Mouse (Mus musculus): ENCODE measurements at regions not wholly inside any gene's neighbourhood (a gene's known extent, or its start where the extent isn't known, plus 50 kb on each side); places are given as distances from the start of the nearest gene placed in this dataset.

DNA sequence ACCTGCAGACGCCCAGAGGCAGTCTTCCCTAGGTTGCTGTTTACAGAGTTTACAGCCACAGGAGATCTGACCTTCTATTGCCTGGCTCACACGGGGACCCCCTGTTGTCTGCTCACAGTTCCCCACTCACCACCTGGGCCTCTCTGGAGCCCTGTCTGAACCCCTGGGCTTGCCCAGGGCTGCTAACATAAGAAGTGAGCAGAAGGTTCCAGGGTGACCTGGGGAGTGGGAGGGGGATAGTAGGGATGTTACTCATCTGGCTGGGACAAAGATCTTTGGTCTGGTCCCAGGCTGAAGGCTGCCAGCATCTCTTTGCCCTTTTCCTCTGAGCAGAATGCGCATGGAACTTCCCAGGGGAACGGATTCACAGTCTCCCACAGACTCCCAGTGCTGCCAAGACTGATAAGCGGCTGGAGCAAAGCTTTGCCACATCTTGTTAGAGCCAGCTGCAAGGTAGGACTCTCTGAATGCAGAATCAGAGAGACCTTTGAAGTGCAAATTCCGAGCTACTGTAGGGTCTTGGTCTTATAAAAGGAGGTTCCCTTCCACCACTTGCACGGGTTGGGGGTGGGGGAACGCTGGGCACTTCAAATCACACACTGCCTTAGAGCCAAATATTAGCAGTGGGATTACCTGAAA lies 622.5 kb upstream of the Gm19410 start:
- H3K9me3 ChIP-seq (replicated peaks; ENCODE audit: low read length): no peaks in the 10 kb centered on the region
- no peak overlapping the region for H3K4me2 ChIP-seq (ENCODE audit: low read length)
- no peaks in the 10 kb centered on the region for H3K27me3 ChIP-seq (ENCODE audit: insufficient read depth, low read length)
- TF ChIP-seq CTCF (IDR thresholded peaks at IDR 0.05; ENCODE audit: low read depth): no peak
- H3K4me3 ChIP-seq (replicated peaks; ENCODE audit: low read depth, low read length): no peak overlapping the region
- no peak overlapping the region for H3K9ac ChIP-seq (ENCODE audit: low read depth, low read length)
- no peaks in the 10 kb centered on the region for H3K4me1 ChIP-seq (replicated peaks; ENCODE audit: insufficient read depth, low read length)
- ATAC-seq (replicated peaks; ENCODE audit: low FRiP score, low read depth) (no peak), DNase-seq (ENCODE audit: low spot score) (no peak)
- H3K36me3 ChIP-seq (ENCODE audit: insufficient read depth, low read length): no peaks in the 10 kb centered on the region
- 45% methylated on average over 8 of the region's 8 CpGs for WGBS
- no peak overlapping the region for H3K27ac ChIP-seq

DNA sequence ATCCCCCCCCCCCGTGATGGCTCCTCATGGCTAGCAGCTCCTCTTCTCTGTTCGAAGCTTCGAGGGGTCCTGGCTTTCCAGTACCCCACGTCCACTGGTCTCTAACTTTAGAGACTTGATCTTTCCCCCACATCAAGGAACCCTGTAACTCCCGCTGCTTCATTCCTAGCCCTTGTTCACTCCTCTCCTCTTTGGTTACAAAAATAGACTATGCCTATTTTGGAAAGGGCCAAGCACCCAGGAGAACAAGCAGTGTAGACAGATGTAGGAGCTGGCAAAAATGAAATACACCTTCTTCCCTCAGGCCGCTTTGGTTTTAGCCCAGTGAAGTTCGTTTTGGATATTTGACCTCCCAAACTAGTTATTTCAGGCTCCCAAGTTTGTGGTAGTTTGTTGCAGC lies 621.9 kb upstream of the Gm19410 start:
- H3K27me3 ChIP-seq (ENCODE audit: insufficient read depth, low read length): no peaks in the 10 kb centered on the region
- no peak overlapping the region for H3K9ac ChIP-seq (ENCODE audit: low read depth, low read length)
- DNase-seq (ENCODE audit: low spot score): no peak
- no peaks in the 10 kb centered on the region for H3K4me1 ChIP-seq (replicated peaks; ENCODE audit: insufficient read depth, low read length)
- no peak overlapping the region for H3K4me2 ChIP-seq (ENCODE audit: low read length)
- no peak overlapping the region for H3K4me3 ChIP-seq (replicated peaks; ENCODE audit: low read depth, low read length)
- no peaks in the 10 kb centered on the region for H3K9me3 ChIP-seq (replicated peaks; ENCODE audit: low read length)
- no peak for TF ChIP-seq CTCF (IDR thresholded peaks at IDR 0.05; ENCODE audit: low read depth)
- H3K27ac ChIP-seq: no peak overlapping the region
- H3K36me3 ChIP-seq (ENCODE audit: insufficient read depth, low read length): no peaks in the 10 kb centered on the region
- 48% methylated on average over 7 of the region's 7 CpGs for whole genome bisulfite sequencing
- no peak for ATAC-seq (replicated peaks; ENCODE audit: low FRiP score, low read depth)

DNA sequence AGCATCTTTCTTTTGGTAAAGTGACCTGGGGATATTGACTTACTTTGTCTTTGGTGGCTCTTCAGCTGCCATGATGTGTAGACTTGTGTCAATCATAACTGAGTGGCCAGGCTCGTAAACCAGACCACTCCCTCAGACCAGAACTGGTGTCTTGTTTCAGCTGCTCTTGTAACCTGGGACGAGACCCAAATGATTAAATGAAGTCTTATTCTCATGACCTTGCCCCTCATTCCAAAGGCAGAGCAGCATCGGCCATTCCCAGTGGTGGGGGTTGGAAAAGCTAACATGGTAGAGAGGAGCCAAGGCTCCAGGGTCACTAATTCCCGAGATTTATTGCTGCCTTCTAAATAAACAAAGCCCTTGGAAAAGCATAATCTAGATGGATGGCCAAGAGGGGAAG lies 621.2 kb upstream of the Gm19410 start:
- ATAC-seq (replicated peaks; ENCODE audit: low FRiP score, low read depth): no peak; the same call in 1 of the 2 replicates
- peak; percentile 83 for DNase-seq (ENCODE audit: low spot score)
- Histone ChIP-seq H3K9me3 (replicated peaks; ENCODE audit: low read length) (no peaks in the 10 kb centered on the region), H3K9ac (ENCODE audit: low read depth, low read length) (no peak overlapping the region), H3K27me3 (ENCODE audit: insufficient read depth, low read length) (no peaks in the 10 kb centered on the region), H3K4me1 (replicated peaks; ENCODE audit: insufficient read depth, low read length) (no peaks in the 10 kb centered on the region), H3K4me2 (ENCODE audit: low read length) (no peak overlapping the region), H3K4me3 (replicated peaks; ENCODE audit: low read depth, low read length) (no peak overlapping the region), H3K36me3 (ENCODE audit: insufficient read depth, low read length) (no peaks in the 10 kb centered on the region), H3K27ac (no peak overlapping the region)
- WGBS: 12% methylated on average over 4 of the region's 4 CpGs
- no peak for TF ChIP-seq CTCF (IDR thresholded peaks at IDR 0.05; ENCODE audit: low read depth)

DNA sequence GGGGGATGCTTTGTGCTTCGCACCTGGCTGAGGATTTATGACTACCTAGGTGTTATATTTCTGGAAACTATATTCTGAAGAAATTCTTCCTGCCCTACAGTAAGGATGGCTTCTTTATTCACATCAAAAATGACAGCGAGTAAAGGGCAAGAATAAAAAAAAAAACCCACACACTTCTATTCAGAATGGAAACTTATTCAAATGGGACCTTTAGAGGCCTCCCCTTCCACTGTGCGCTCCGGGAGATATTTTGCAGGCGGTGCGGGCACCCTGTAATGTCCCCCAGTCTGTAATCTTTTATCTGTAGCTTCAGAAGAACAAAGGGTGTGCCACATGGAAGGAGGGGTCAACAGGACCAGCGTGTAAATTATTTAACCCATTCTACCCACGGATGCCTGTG lies 618.1 kb upstream of the Gm19410 start:
- WGBS: 86% methylated on average over 8 of the region's 8 CpGs
- ATAC-seq (replicated peaks; ENCODE audit: low FRiP score, low read depth) (no peak), DNase-seq (ENCODE audit: low spot score) (no peak)
- Histone ChIP-seq H3K4me3 (replicated peaks; ENCODE audit: low read depth, low read length) (no peak overlapping the region), H3K27ac (no peak overlapping the region), H3K36me3 (ENCODE audit: insufficient read depth, low read length) (no peaks in the 10 kb centered on the region), H3K27me3 (ENCODE audit: insufficient read depth, low read length) (no peaks in the 10 kb centered on the region), H3K9ac (ENCODE audit: low read depth, low read length) (no peak overlapping the region), H3K4me1 (replicated peaks; ENCODE audit: insufficient read depth, low read length) (no peaks in the 10 kb centered on the region), H3K4me2 (ENCODE audit: low read length) (no peak overlapping the region), H3K9me3 (replicated peaks; ENCODE audit: low read length) (no peaks in the 10 kb centered on the region)
- TF ChIP-seq CTCF (IDR thresholded peaks at IDR 0.05; ENCODE audit: low read depth): no peak

DNA sequence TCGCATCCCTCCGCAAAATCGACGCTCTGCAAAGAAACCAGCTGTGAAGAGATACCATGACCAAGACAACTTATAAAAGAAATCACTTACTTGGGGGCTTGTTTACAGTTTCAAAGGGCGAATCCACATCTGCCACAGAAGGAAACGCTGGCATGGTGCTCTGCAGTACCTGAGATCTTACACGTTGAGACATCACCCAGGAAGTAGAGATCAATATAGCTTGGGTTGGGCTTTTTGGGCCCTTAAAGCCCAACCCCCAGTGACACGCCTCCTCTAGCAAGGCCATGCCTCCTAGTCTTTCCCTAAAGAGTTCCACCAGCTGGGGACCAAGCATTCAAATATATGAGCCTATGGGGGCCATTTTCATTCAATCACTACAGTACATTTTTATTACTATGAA lies 617.6 kb upstream of the Gm19410 start:
- Histone ChIP-seq H3K9ac (ENCODE audit: low read depth, low read length) (no peak overlapping the region), H3K9me3 (replicated peaks; ENCODE audit: low read length) (no peaks in the 10 kb centered on the region), H3K4me1 (replicated peaks; ENCODE audit: insufficient read depth, low read length) (0 out of 2 replicates have a peak, but pooled peaks cover 3% of the 10 kb centered on the region), H3K27me3 (ENCODE audit: insufficient read depth, low read length) (no peaks in the 10 kb centered on the region), H3K36me3 (ENCODE audit: insufficient read depth, low read length) (no peaks in the 10 kb centered on the region), H3K27ac (no peak overlapping the region), H3K4me2 (ENCODE audit: low read length) (no peak overlapping the region), H3K4me3 (replicated peaks; ENCODE audit: low read depth, low read length) (no peak overlapping the region)
- 89% methylated on average over 8 of the region's 8 CpGs for WGBS
- DNase-seq (ENCODE audit: low spot score) (no peak), ATAC-seq (replicated peaks; ENCODE audit: low FRiP score, low read depth) (no peak)
- TF ChIP-seq CTCF (IDR thresholded peaks at IDR 0.05; ENCODE audit: low read depth): no peak

DNA sequence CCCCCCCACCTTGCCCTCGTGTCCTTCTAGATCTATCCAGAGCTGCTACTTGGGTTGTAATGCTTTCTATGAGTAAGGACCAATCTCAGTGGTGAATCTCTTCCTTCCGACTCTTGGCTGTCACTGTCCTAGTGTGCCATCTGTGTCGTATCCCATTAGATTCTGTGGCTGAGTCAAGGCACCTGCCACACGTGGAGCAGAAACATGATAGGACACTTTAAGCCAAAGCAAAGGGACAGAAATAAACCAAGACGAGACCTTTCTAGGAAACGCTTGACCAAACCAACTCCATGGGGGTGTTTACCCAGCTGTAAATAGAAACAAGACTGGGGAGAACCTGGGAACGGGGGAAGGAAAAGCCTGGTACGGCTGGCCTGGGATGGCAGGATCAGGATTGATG lies 613.0 kb upstream of the Gm19410 start:
- DNase-seq (ENCODE audit: low spot score) (peak; percentile 64), ATAC-seq (replicated peaks; ENCODE audit: low FRiP score, low read depth) (0 out of 2 replicates have a peak, but pooled peaks have one; percentile 17)
- Histone ChIP-seq H3K9me3 (replicated peaks; ENCODE audit: low read length) (no peaks in the 10 kb centered on the region), H3K4me2 (ENCODE audit: low read length) (no peak overlapping the region), H3K27me3 (ENCODE audit: insufficient read depth, low read length) (no peaks in the 10 kb centered on the region), H3K4me1 (replicated peaks; ENCODE audit: insufficient read depth, low read length) (0 out of 2 replicates have a peak, but pooled peaks cover 3% of the 10 kb centered on the region), H3K4me3 (replicated peaks; ENCODE audit: low read depth, low read length) (no peak overlapping the region), H3K9ac (ENCODE audit: low read depth, low read length) (no peak overlapping the region), H3K27ac (no peak overlapping the region), H3K36me3 (ENCODE audit: insufficient read depth, low read length) (no peaks in the 10 kb centered on the region)
- 30% methylated on average over 8 of the region's 8 CpGs for WGBS
- no peak for TF ChIP-seq CTCF (IDR thresholded peaks at IDR 0.05; ENCODE audit: low read depth)

DNA sequence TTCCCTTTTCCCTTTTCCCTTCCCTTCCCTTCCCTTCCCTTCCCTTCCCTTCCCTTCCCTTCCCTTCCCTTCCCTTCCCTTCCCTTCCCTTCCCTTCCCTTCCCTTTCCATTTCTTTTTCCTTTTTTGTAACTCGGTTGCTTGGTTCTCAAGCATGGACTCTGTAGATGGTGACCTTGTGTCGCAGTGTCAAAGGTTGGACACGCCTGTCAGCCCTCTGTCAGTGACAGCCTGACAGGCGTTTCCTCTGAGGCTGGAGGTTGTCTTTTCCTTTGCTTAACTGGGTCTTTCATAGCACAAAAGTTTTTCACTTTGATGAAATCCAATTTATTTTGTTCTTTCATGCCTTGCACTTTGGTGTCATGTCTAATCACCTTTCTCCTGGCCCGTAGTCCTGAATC lies 609.3 kb upstream of the Gm19410 start:
- no peak for TF ChIP-seq CTCF (IDR thresholded peaks at IDR 0.05; ENCODE audit: low read depth)
- 0 out of 2 replicates have a peak, but pooled peaks cover 3% of the 10 kb centered on the region for H3K4me1 ChIP-seq (replicated peaks; ENCODE audit: insufficient read depth, low read length)
- H3K36me3 ChIP-seq (ENCODE audit: insufficient read depth, low read length): no peaks in the 10 kb centered on the region
- H3K9me3 ChIP-seq (replicated peaks; ENCODE audit: low read length): no peaks in the 10 kb centered on the region
- no peak overlapping the region for H3K27ac ChIP-seq
- no peaks in the 10 kb centered on the region for H3K27me3 ChIP-seq (ENCODE audit: insufficient read depth, low read length)
- WGBS: 33% methylated on average over 5 of the region's 5 CpGs
- ATAC-seq (replicated peaks; ENCODE audit: low FRiP score, low read depth): no peak
- H3K9ac ChIP-seq (ENCODE audit: low read depth, low read length): no peak overlapping the region
- H3K4me3 ChIP-seq (replicated peaks; ENCODE audit: low read depth, low read length): no peak overlapping the region
- DNase-seq (ENCODE audit: low spot score): no peak
- no peak overlapping the region for H3K4me2 ChIP-seq (ENCODE audit: low read length)
